Mouse (Mus musculus) embryonic facial prominence, embryonic 11.5 days (tissue): Measurements from ENCODE around the gene Iqsec3. TPM values are rescaled to one million over a fixed set of nuclear protein-coding genes. Genes with fewer than 3 reads are reported as not detected.

Experiments used
- ATAC-seq: fragments of 200-750 bp; cut with Nextera tagmentation; replicated peaks from 2 replicates; pipeline ENCODE4 v1.8.0; 2017; ENCODE audit warnings: low read depth; ENCODE audit not compliant: insufficient number of reproducible peaks, low FRiP score, low TSS enrichment
- DNase-seq: peaks from one replicate; pipeline ENCODE4 v3.0.0-alpha.2; 2015; ENCODE audit warnings: low spot score
- H3K27ac ChIP-seq: fragments of 300-500 bp; sonication (generic); replicated peaks from 2 replicates; pipeline ENCODE4 v1.5.1; 2014; ENCODE audit warnings: mild to moderate bottlenecking, low read depth, low read length, control low read depth
- H3K27me3 ChIP-seq: fragments of 300-500 bp; sonication (generic); 2 replicates; pipeline ENCODE4 v1.6.1; 2014; ENCODE audit warnings: mild to moderate bottlenecking, low read length, moderate library complexity, mixed read lengths; ENCODE audit not compliant: control insufficient read depth, insufficient read depth
- H3K36me3 ChIP-seq: fragments of 300-500 bp; sonication (generic); replicated peaks from 2 replicates; pipeline ENCODE4 v1.6.1; 2014; ENCODE audit warnings: low read depth, mild to moderate bottlenecking, low read length, moderate library complexity, mixed read lengths; ENCODE audit not compliant: control insufficient read depth, insufficient read depth
- H3K4me1 ChIP-seq: fragments of 300-500 bp; sonication (generic); 2 replicates; pipeline ENCODE4 v1.6.1; 2014; ENCODE audit warnings: low read length, mixed read lengths; ENCODE audit not compliant: control insufficient read depth, insufficient read depth
- H3K4me2 ChIP-seq: fragments of 300-500 bp; sonication (generic); 2 replicates; pipeline ENCODE4 v1.6.1; 2014; ENCODE audit warnings: low read depth, mild to moderate bottlenecking, control low read depth, low read length, moderate library complexity
- H3K4me3 ChIP-seq: fragments of 300-500 bp; sonication (generic); 2 replicates; pipeline ENCODE4 v1.5.1; 2014; ENCODE audit warnings: low read depth, low read length, control low read depth
- H3K9ac ChIP-seq: fragments of 300-500 bp; sonication (generic); replicated peaks from 2 replicates; pipeline ENCODE4 v1.6.1; 2014; ENCODE audit warnings: mild to moderate bottlenecking, control low read depth, low read length
- H3K9me3 ChIP-seq: fragments of 300-500 bp; sonication (generic); replicated peaks from 2 replicates; pipeline ENCODE4 v1.6.1; 2016; ENCODE audit warnings: mild to moderate bottlenecking, low read length, inconsistent platforms, mixed read lengths; ENCODE audit not compliant: control insufficient read depth
- WGBS: fragments of 180-500 bp; shearing (Covaris S2); extraction: QIAGEN DNeasy Blood & Tissue Kit; methylation state at CpG from one replicate; pipeline ENCODE4 v1.1.7; 2014; 5-methylcytosine and 5-hydroxymethylcytosine counted together
- polyA plus RNA-seq: library from polyadenylated mRNA; unstranded; fragments of >200 nt; fragmentation: Nextera tagmentation; extraction: Ambion mirVana; gene quantifications from 2 replicates; pipeline ENCODE4 v1.2.1, GENCODE M21; 2014

Gene Iqsec3
- polyA plus RNA-seq, 1 experiment from 2014 or later: 0.13 TPM

DNA sequence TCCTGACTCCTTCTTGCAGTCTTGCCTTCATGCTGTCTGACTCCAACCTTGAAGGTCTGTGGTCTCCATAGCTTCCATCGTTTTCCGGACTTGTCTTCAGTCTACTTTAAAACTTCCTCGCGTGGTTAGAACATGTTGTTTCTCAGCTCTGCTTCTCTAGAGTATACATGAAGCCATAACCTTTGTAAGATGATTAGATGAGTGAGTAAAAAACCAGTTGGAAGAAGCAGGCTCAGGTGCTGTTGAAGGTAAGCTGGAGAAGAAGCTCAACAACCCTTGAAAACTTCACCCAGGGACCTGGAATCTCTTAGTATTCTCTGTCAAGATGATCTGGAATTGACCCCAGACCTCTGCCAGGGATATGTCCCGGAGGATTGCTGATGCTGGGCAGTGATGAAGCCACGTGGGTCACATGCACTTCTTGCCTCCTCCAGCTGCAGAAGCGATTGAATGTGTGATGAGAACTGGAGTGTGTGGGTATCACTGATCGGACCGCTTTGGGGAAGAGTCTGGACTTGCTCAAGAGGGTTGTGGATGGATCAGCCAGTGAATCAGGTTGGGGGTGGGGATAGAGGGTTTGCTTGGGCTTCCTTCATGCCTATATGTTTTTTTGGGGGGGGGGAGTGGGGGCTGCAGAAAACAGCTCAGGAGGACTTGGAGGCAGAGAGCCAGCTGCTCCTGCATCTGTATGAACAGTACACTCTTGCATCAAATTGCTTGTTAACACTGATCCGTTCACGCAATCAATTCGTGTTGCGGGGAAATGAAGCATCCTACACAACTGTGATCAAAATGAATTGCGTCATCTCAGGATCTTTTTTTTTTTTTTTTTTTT is 71.4 kb downstream of the Iqsec3 start:
- no peak overlapping the region for H3K27ac ChIP-seq
- H3K9ac ChIP-seq: no peak overlapping the region
- ATAC-seq (no peak), DNase-seq (no peak)
- no peak overlapping the region for H3K4me3 ChIP-seq
- no peaks in the 10 kb centered on the region for H3K4me1 ChIP-seq
- 85% methylated on average over 14 of the region's 14 CpGs for WGBS
- H3K9me3 ChIP-seq: no peaks in the 10 kb centered on the region
- no peak overlapping the region for H3K4me2 ChIP-seq
- no peaks in the 10 kb centered on the region for H3K27me3 ChIP-seq
- no peaks in the 10 kb centered on the region for H3K36me3 ChIP-seq

DNA sequence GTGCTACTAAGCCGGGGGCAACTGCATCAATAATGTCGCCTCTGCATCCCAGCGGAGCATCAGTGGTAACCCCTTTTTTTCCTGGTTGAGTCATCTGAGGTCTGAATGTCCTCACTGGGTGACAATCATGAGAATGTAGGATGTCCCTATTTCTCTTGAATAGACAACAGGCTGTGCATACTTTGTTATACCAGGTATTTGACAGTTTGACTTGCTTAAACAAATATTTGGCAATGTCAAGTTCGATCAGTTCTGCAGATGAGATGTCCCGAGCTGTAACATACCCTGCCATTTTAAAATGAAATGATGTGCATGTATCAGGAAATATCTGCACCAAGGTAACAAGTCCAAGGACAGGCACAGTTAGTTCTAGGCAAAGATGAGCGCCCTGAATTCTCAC is 72.3 kb downstream of the Iqsec3 start:
- Histone ChIP-seq H3K4me2 (no peak overlapping the region), H3K36me3 (no peaks in the 10 kb centered on the region), H3K9me3 (no peaks in the 10 kb centered on the region), H3K9ac (no peak overlapping the region), H3K27ac (no peak overlapping the region), H3K4me1 (no peaks in the 10 kb centered on the region), H3K4me3 (no peak overlapping the region), H3K27me3 (no peaks in the 10 kb centered on the region)
- DNase-seq (no peak), ATAC-seq (no peak)
- WGBS: 89% methylated on average over 6 of the region's 6 CpGs

GRCm38 (mm10) chr6:121392610-121393252 is 80.7 kb downstream of the Iqsec3 start:
- DNase-seq: no peak
- H3K4me1 ChIP-seq: no peaks in the 10 kb centered on the region
- no peak overlapping the region for H3K4me2 ChIP-seq
- no peak for ATAC-seq
- no peaks in the 10 kb centered on the region for H3K27me3 ChIP-seq
- no peak overlapping the region for H3K9ac ChIP-seq
- no peaks in the 10 kb centered on the region for H3K36me3 ChIP-seq
- no peak overlapping the region for H3K27ac ChIP-seq
- no peak overlapping the region for H3K4me3 ChIP-seq
- WGBS: 77% methylated on average over 4 of the region's 4 CpGs
- no peaks in the 10 kb centered on the region for H3K9me3 ChIP-seq

DNA sequence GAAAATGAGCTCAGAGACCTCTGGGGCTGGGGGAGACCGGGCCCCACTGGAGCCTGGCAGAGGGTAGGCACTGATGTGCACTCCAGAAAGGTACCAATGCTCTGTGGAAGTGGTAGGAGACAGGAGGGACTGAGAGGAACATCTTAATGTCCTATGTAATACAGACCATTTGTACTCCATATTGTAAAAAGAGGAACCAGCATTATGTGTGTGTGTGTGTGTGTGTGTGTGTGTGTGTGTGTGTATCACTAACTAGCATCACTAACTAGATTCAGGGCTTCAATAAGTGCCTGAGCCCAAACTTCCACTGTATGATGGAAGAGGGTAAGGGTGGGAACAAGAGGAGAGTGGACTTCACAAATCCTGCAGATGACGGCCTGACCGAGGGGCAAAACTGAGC is 88.1 kb downstream of the Iqsec3 start:
- H3K4me3 ChIP-seq: no peak overlapping the region
- no peak overlapping the region for H3K9ac ChIP-seq
- no peak overlapping the region for H3K27ac ChIP-seq
- H3K4me1 ChIP-seq: no peaks in the 10 kb centered on the region
- no peaks in the 10 kb centered on the region for H3K36me3 ChIP-seq
- 82% methylated on average over 3 of the region's 3 CpGs for WGBS
- ATAC-seq (no peak), DNase-seq (no peak)
- H3K27me3 ChIP-seq: no peaks in the 10 kb centered on the region
- no peaks in the 10 kb centered on the region for H3K9me3 ChIP-seq
- H3K4me2 ChIP-seq: no peak overlapping the region

GRCm38 (mm10) chr6:121382071-121382470 is 91.4 kb downstream of the Iqsec3 start:
- no peak overlapping the region for H3K27ac ChIP-seq
- 46% methylated on average over 10 of the region's 10 CpGs for WGBS
- ATAC-seq (no peak), DNase-seq (no peak)
- H3K4me1 ChIP-seq: no peaks in the 10 kb centered on the region
- no peak overlapping the region for H3K4me2 ChIP-seq
- no peaks in the 10 kb centered on the region for H3K27me3 ChIP-seq
- H3K9ac ChIP-seq: no peak overlapping the region
- H3K9me3 ChIP-seq: no peaks in the 10 kb centered on the region
- H3K36me3 ChIP-seq: no peaks in the 10 kb centered on the region
- H3K4me3 ChIP-seq: no peak overlapping the region

- H3K9ac ChIP-seq: no peak overlapping the region
- H3K4me2 ChIP-seq: no peak overlapping the region
- no peaks in the 10 kb centered on the region for H3K36me3 ChIP-seq
- no peak overlapping the region for H3K27ac ChIP-seq
- H3K27me3 ChIP-seq: no peaks in the 10 kb centered on the region
- H3K4me1 ChIP-seq: no peaks in the 10 kb centered on the region
- DNase-seq (no peak), ATAC-seq (no peak)
- 83% methylated on average over 8 of the region's 8 CpGs for WGBS
- H3K4me3 ChIP-seq: no peak overlapping the region
- H3K9me3 ChIP-seq: no peaks in the 10 kb centered on the region
These were observed 92.9 kb downstream of the Iqsec3 start for GRCm38 (mm10) chr6:121380576-121380975.

DNA sequence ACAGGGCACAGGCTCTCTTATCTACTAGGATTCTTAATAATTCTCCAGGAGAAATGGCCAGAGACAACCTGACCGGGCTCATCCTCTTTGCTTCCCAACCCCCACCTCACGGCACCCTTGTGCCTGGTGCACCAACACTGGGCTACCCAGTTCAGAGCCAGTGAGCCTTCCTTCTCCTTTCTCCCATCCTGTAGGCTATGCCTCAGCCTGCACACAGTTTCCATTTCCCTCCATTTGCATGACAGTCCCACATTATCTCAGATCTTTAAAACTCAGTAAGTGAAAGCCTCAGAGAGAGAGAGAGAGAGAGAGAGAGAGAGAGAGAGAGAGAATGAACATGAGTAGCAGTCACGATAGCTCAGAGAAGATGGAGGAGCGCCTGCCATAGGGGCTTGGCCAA is 95.2 kb downstream of the Iqsec3 start:
- Histone ChIP-seq H3K9ac (no peak overlapping the region), H3K4me3 (no peak overlapping the region), H3K4me2 (no peak overlapping the region), H3K27me3 (no peaks in the 10 kb centered on the region), H3K9me3 (no peaks in the 10 kb centered on the region), H3K27ac (no peak overlapping the region), H3K4me1 (no peaks in the 10 kb centered on the region), H3K36me3 (no peaks in the 10 kb centered on the region)
- DNase-seq: no peak
- WGBS: 63% methylated on average over 4 of the region's 4 CpGs
- ATAC-seq: no peak

DNA sequence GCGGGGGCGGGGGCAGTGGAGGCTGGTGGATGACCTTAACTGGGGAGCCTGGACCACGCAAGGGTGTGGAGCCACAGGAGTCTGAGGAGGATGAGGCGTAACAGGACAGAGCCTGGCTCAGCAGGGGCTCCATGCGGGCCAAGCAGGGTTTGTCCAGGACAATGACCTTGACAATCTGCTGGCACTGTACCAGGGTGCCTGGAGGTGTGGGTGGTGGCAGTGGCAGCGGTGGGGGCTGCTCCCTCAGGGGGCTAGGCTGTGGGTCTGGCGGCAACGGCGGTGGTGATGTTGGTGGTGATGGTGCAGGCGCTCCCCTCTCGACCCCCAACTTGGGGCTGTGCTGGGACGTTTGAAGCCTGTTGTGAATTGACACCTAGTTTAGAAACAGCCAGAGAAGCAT is 97.3 kb downstream of the Iqsec3 start:
- no peaks in the 10 kb centered on the region for H3K4me1 ChIP-seq
- no peaks in the 10 kb centered on the region for H3K9me3 ChIP-seq
- no peaks in the 10 kb centered on the region for H3K36me3 ChIP-seq
- no peak for ATAC-seq
- no peak for DNase-seq
- no peak overlapping the region for H3K27ac ChIP-seq
- H3K9ac ChIP-seq: no peak overlapping the region
- 68% methylated on average over 12 of the region's 12 CpGs for WGBS
- H3K4me3 ChIP-seq: no peak overlapping the region
- H3K4me2 ChIP-seq: no peak overlapping the region
- no peaks in the 10 kb centered on the region for H3K27me3 ChIP-seq
